Mouse (Mus musculus): ENCODE measurements around the gene Oat. TPM values are rescaled to one million over a fixed set of nuclear protein-coding genes. Genes with fewer than 3 reads are reported as not detected.

Gene Oat
- total and polyA plus RNA-seq, 3 experiments: 161 to 197 (median 170) TPM

DNA sequence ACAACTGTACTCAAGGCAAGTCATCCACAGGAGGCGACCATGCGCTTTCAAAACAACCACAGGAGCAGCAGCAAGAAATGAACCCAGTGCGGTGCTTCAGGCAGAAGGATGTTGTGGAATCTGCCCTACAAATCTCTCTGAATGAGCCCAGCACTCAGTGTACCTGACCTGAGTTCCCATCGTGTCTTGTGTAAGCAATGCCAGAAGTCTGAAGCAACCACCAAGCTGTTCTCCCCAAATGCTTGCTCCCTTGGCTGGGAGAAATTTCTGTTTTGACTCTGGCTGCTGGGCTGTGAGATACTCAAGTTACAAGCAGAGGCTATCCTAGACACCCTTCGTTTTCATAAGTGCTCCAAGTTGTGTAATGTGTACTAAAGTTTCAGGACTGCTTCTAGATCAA is 29.5 kb upstream of the Oat start:
- Histone ChIP-seq H3K9ac (ENCODE audit: low read depth, low read length) (no peak overlapping the region), H3K27ac (no peak overlapping the region), H3K36me3 (ENCODE audit: control insufficient read depth, insufficient read depth, low read length) (no peaks in the 10 kb centered on the region), H3K4me3 (no peak overlapping the region), H3K79me2 (replicated peaks; ENCODE audit: control insufficient read depth, insufficient read depth, low read length) (no peaks in the 10 kb centered on the region), H3K4me1 (ENCODE audit: control insufficient read depth, insufficient read depth, low read length) (no peaks in the 10 kb centered on the region), H3K27me3 (ENCODE audit: control insufficient read depth, insufficient read depth, low read length) (peaks cover 3% of the 10 kb centered on the region; the same call in 1 of the 2 replicates)
- no peak for DNase-seq
- TF ChIP-seq CTCF (IDR thresholded peaks at IDR 0.05) (no peak), EP300 (IDR thresholded peaks at IDR 0.05; ENCODE audit: insufficient read depth, low read depth, low read length) (no peak), POLR2A (IDR thresholded peaks at IDR 0.05; ENCODE audit: insufficient read depth, low read depth, low read length) (no peak)
- intact Hi-C loops (cut with DNase I): no loop called here
- 62% methylated on average over 5 of the region's 5 CpGs for WGBS

DNA sequence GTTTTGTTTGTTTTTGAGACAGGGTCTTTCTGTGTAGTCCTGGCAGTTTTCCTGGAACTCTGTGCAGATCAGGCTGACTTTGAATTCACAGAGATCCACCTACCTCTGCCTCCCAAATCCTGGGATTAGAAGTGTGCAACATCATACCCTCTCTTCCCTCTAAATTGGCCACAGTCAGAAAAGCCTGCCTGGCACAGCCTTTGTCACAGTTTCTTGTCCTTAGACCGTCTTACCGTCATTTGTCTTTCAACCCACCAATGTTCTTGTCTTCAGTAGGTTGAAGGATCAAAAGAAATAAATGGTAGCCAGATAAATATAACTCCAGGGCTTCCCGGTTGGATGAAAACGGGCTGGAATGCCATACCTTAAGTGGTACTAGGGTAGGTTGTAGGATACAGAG is 28.5 kb upstream of the Oat start:
- Histone ChIP-seq H3K4me1 (ENCODE audit: control insufficient read depth, insufficient read depth, low read length) (no peaks in the 10 kb centered on the region), H3K4me3 (no peak overlapping the region), H3K79me2 (replicated peaks; ENCODE audit: control insufficient read depth, insufficient read depth, low read length) (no peaks in the 10 kb centered on the region), H3K27me3 (ENCODE audit: control insufficient read depth, insufficient read depth, low read length) (peaks cover 3% of the 10 kb centered on the region; the same call in 1 of the 2 replicates), H3K27ac (no peak overlapping the region), H3K9ac (ENCODE audit: low read depth, low read length) (no peak overlapping the region), H3K36me3 (ENCODE audit: control insufficient read depth, insufficient read depth, low read length) (no peaks in the 10 kb centered on the region)
- no peak for DNase-seq
- intact Hi-C loops (cut with DNase I): no loop called here
- WGBS: 86% methylated on average over 4 of the region's 4 CpGs
- TF ChIP-seq CTCF (IDR thresholded peaks at IDR 0.05) (no peak), EP300 (IDR thresholded peaks at IDR 0.05; ENCODE audit: insufficient read depth, low read depth, low read length) (no peak), POLR2A (IDR thresholded peaks at IDR 0.05; ENCODE audit: insufficient read depth, low read depth, low read length) (no peak)

DNA sequence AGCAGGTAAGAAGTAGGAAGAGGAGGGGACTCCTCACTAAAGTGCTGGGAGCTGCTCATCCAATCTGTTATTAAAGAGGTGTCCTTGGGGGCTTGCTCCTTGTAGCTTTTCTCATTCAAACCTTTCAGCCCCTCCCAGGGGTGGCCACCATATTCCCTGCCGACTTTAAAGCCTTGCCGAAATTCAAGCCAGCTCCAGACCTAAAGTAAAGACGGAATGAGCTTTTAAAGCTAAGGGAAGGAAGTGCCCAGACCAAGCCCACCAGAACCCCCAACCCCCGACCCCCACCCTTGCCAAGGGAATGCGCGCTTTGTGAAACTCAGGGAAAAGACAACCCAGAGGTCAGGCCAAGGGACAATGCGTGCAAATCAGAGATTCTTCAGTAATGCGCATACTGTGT is 24.7 kb upstream of the Oat start:
- 34% methylated on average over 8 of the region's 8 CpGs for WGBS
- no peaks in the 10 kb centered on the region for H3K79me2 ChIP-seq (replicated peaks; ENCODE audit: control insufficient read depth, insufficient read depth, low read length)
- peaks cover 22% of the 10 kb centered on the region for H3K27me3 ChIP-seq (ENCODE audit: control insufficient read depth, insufficient read depth, low read length)
- no peak for TF ChIP-seq EP300 (IDR thresholded peaks at IDR 0.05; ENCODE audit: insufficient read depth, low read depth, low read length)
- TF ChIP-seq POLR2A (IDR thresholded peaks at IDR 0.05; ENCODE audit: insufficient read depth, low read depth, low read length): no peak
- no peak for TF ChIP-seq CTCF (IDR thresholded peaks at IDR 0.05)
- intact Hi-C loops (cut with DNase I): no loop called here
- no peak overlapping the region for H3K4me3 ChIP-seq
- no peaks in the 10 kb centered on the region; the same call in 1 of the 2 replicates for H3K4me1 ChIP-seq (ENCODE audit: control insufficient read depth, insufficient read depth, low read length)
- H3K9ac ChIP-seq (ENCODE audit: low read depth, low read length): no peak overlapping the region
- no peaks in the 10 kb centered on the region for H3K36me3 ChIP-seq (ENCODE audit: control insufficient read depth, insufficient read depth, low read length)
- DNase-seq: no peak
- no peak overlapping the region for H3K27ac ChIP-seq

DNA sequence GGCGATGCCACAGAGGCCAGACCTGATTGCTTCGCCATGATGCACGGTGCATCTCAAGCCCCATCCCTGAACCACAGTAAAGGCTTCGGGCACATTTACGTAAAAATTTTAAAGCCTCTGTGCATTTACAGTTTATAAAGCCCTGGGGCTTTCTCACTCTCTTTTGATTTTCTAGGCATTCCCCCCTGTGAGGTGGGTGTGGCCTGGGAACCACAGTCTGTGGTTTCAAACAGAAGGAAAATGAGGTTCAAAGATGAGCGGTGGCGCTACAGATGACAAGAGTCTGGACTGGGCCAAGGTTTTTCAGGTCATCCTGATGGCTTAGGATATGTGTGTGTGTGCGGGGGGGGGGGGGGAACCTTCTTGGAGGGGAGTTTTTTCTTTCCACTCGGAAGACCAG is 23.8 kb upstream of the Oat start:
- H3K27ac ChIP-seq: no peak overlapping the region
- no peaks in the 10 kb centered on the region for H3K36me3 ChIP-seq (ENCODE audit: control insufficient read depth, insufficient read depth, low read length)
- 18% methylated on average over 9 of the region's 9 CpGs for WGBS
- H3K4me3 ChIP-seq: no peak overlapping the region
- H3K79me2 ChIP-seq (replicated peaks; ENCODE audit: control insufficient read depth, insufficient read depth, low read length): no peaks in the 10 kb centered on the region
- TF ChIP-seq CTCF (IDR thresholded peaks at IDR 0.05): no peak
- intact Hi-C loops (cut with DNase I): no loop called here
- no peak overlapping the region for H3K9ac ChIP-seq (ENCODE audit: low read depth, low read length)
- no peak for DNase-seq
- no peaks in the 10 kb centered on the region; the same call in 1 of the 2 replicates for H3K4me1 ChIP-seq (ENCODE audit: control insufficient read depth, insufficient read depth, low read length)
- peaks cover 21% of the 10 kb centered on the region for H3K27me3 ChIP-seq (ENCODE audit: control insufficient read depth, insufficient read depth, low read length)

DNA sequence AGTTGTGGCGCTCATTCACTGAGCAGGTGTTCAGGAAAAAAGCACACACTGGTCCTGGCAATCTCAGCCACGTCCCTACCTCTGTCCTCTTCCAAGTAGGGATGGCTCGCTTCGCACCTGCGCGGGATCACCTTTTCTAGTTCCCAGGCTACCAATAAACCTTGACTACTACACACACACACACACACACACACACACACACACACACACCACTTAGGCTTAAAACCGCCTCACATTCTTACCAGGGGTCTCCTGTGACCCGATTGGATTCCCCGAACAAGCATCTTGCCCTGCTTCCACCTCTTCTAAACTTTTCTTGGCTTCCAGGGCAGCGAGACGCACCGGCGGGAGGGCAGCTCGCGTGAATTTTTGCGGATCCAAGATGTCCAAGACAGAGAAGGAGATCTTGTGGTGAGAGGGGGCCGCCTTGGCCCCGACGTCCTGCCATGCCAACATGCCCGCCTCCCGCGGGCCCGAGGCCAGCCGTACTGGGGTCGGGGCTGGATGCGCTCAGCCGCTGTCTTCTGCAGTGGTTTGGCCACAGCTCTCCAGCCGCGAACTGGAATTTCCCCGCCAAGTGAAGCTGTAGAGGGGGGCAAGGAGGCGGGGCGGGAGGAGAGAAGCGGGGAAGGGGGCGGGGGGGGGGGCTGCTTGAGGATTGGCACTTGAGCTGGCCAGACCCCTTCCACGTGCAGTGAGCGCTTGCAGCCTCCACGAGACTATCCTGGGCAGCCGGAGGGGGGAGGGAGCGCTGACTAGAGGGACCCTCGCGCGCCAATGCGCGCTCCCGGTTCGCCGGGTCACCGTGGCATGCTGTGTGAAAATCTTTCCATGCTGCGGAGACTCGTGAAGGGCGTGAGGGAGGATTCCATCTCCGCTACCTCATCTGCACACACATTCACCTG is 23.1 kb upstream of the Oat start, which contains the start of gene Nkx1-2:
Gene Nkx1-2, minus strand, starts transcription at position 567 of the 905 bp plus-strand sequence.
- intact Hi-C loops (cut with DNase I): no loop called here
- Histone ChIP-seq H3K27me3 (ENCODE audit: control insufficient read depth, insufficient read depth, low read length) (peaks cover 21% of the 10 kb centered on the region), H3K79me2 (replicated peaks; ENCODE audit: control insufficient read depth, insufficient read depth, low read length) (no peaks in the 10 kb centered on the region), H3K36me3 (ENCODE audit: control insufficient read depth, insufficient read depth, low read length) (no peaks in the 10 kb centered on the region), H3K4me3 (no peak within 1 kb of the TSS; the same call in 1 of the 2 replicates), H3K4me1 (ENCODE audit: control insufficient read depth, insufficient read depth, low read length) (no peaks in the 10 kb centered on the region; the same call in 1 of the 2 replicates), H3K27ac (no peak within 1 kb of the TSS), H3K9ac (ENCODE audit: low read depth, low read length) (no peak within 1 kb of the TSS)
- 2% methylated on average over 52 of the region's 52 CpGs for WGBS
- TF ChIP-seq EP300 (IDR thresholded peaks at IDR 0.05; ENCODE audit: insufficient read depth, low read depth, low read length) (no peak), POLR2A (IDR thresholded peaks at IDR 0.05; ENCODE audit: insufficient read depth, low read depth, low read length) (no peak), CTCF (IDR thresholded peaks at IDR 0.05) (no peak)
- no peak for DNase-seq

All from heart, adult 2 months (tissue).